Mouse (Mus musculus) lung, postnatal 0 days (tissue): ENCODE data around the gene Dok1.

Experiments used
- CTCF ChIP-seq: IDR thresholded peaks from 2 replicates; pipeline ENCODE4 v1.5.1; 2016; ENCODE audit warnings: antibody characterized with exemption, mild to moderate bottlenecking
- EP300 ChIP-seq: IDR thresholded peaks from 2 replicates; pipeline ENCODE4 v1.6.1; 2016; ENCODE audit warnings: antibody characterized with exemption, mild to moderate bottlenecking, control low read depth

GRCm38 (mm10) chr6:82993696-82994095 is 39.6 kb downstream of the Dok1 start:
- no peak for TF ChIP-seq CTCF
- TF ChIP-seq EP300 = no peak
